Mouse (Mus musculus): ENCODE data around the gene Krt15. TPM values are rescaled to one million over a fixed set of nuclear protein-coding genes. Genes with fewer than 3 reads are reported as not detected.

Krt15 gene
- polyA plus RNA-seq, 1 experiment from 2014 or later, result 236 TPM

DNA sequence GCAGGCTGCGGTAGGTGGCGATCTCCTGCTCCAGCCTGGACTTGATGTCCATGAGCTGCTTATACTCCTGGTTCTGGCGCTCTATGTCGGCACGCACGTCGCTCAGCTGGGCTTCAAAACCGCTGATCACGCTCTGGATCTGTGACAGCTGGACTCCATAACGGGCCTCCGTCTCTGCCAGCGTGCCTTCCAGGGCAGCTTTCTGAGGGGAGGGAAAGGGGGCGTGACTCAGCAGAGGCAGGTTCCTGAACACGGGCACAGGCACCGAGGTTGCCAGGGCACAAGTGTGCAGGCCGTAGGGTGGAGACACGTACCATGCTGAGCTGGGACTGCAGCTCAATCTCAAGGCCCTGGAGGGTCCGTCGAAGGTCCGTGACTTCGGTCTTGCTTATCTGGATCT lies 5.2 kb upstream of the Krt15 start:
- no peak overlapping the region for H3K9ac ChIP-seq (ENCODE audit: low read depth, low read length)
- no peak for ATAC-seq (ENCODE audit: low read depth)
- H3K36me3 ChIP-seq (ENCODE audit: control insufficient read depth, insufficient read depth, low read length), result no peaks in the 10 kb centered on the region
- DNase-seq (ENCODE audit: low spot score), result no peak
- WGBS, result 81% methylated on average over 21 of the region's 21 CpGs
- no peak overlapping the region for H3K4me3 ChIP-seq (ENCODE audit: low read depth, low read length)
- H3K4me2 ChIP-seq (ENCODE audit: low read depth, low read length), result no peak overlapping the region
- H3K4me1 ChIP-seq (ENCODE audit: control insufficient read depth, insufficient read depth, low read length), result peaks cover 4% of the 10 kb centered on the region; the same call in 1 of the 2 replicates
- peaks cover 23% of the 10 kb centered on the region for H3K27me3 ChIP-seq (replicated peaks; ENCODE audit: control insufficient read depth, insufficient read depth, low read length)
- H3K9me3 ChIP-seq (ENCODE audit: control insufficient read depth, low read length), result no peaks in the 10 kb centered on the region
- H3K27ac ChIP-seq (replicated peaks; ENCODE audit: low read depth, low read length), result no peak overlapping the region

GRCm38 (mm10) chr11:100139391-100139790 lies 3.7 kb upstream of the Krt15 start:
- H3K4me1 ChIP-seq (ENCODE audit: control insufficient read depth, insufficient read depth, low read length), result no peaks in the 10 kb centered on the region; the same call in 1 of the 2 replicates
- no peak overlapping the region for H3K9ac ChIP-seq (ENCODE audit: low read depth, low read length)
- H3K9me3 ChIP-seq (ENCODE audit: control insufficient read depth, low read length), result no peaks in the 10 kb centered on the region
- DNase-seq (ENCODE audit: low spot score) (no peak), ATAC-seq (ENCODE audit: low read depth) (no peak)
- no peak overlapping the region for H3K4me2 ChIP-seq (ENCODE audit: low read depth, low read length)
- H3K27me3 ChIP-seq (replicated peaks; ENCODE audit: control insufficient read depth, insufficient read depth, low read length), result peaks cover 7% of the 10 kb centered on the region; the same call in 1 of the 2 replicates
- H3K4me3 ChIP-seq (ENCODE audit: low read depth, low read length), result no peak overlapping the region
- no peak overlapping the region; the same call in 1 of the 2 replicates for H3K27ac ChIP-seq (replicated peaks; ENCODE audit: low read depth, low read length)
- 64% methylated on average over 2 of the region's 2 CpGs for WGBS
- H3K36me3 ChIP-seq (ENCODE audit: control insufficient read depth, insufficient read depth, low read length), result no peaks in the 10 kb centered on the region

DNA sequence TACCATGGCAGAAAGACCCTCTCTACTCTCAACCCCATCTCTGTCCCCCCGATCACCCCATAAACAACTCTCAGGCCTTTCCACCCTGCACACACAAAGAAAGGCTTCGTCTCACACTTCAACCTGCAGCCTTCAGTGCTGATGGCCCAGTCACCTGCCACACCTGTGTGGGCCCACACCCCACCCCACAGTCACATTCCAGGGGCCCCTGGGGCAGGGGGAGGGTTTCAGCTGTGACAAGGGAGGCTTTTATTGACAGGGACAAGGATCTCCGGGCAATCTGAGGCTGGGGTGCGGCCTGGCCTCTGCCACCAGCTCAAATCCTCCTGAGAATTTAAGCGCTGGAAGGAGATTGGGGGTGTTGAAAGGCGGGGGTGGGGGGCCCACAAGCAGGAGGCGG lies 3.1 kb upstream of the Krt15 start:
- peaks cover 1% of the 10 kb centered on the region; the same call in 1 of the 2 replicates for H3K27me3 ChIP-seq (replicated peaks; ENCODE audit: control insufficient read depth, insufficient read depth, low read length)
- 46% methylated on average over 6 of the region's 7 CpGs for WGBS
- no peaks in the 10 kb centered on the region for H3K9me3 ChIP-seq (ENCODE audit: control insufficient read depth, low read length)
- no peaks in the 10 kb centered on the region for H3K36me3 ChIP-seq (ENCODE audit: control insufficient read depth, insufficient read depth, low read length)
- DNase-seq (ENCODE audit: low spot score) (no peak), ATAC-seq (ENCODE audit: low read depth) (0 out of 2 replicates have a peak, but pooled peaks have one; percentile 12)
- H3K4me2 ChIP-seq (ENCODE audit: low read depth, low read length), result no peak overlapping the region
- H3K9ac ChIP-seq (ENCODE audit: low read depth, low read length), result no peak overlapping the region
- H3K27ac ChIP-seq (replicated peaks; ENCODE audit: low read depth, low read length), result 0 out of 2 replicates have a peak overlapping the region, but pooled peaks have one; percentile 10
- H3K4me1 ChIP-seq (ENCODE audit: control insufficient read depth, insufficient read depth, low read length), result no peaks in the 10 kb centered on the region; the same call in 1 of the 2 replicates
- no peak overlapping the region for H3K4me3 ChIP-seq (ENCODE audit: low read depth, low read length)

DNA sequence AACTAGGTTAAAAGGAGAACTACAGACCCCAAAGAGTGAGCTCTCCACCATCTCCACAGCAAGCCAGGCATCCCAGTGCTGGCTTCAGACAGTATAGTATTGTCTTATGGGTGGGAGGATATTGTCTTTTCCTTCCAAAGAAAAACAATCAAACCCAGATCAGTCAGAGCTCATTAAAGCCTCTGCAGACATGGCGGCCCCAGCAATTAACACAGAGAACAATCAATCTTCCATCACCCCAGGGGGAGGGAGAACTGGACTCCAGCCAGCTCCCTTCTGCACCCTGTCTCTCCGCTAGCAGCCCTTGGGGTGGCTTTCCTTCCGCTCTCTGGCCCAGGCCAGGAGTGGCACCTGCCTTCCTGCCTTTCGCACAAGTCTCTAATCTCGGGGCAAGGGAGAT lies 2.0 kb upstream of the Krt15 start:
- Histone ChIP-seq H3K4me3 (ENCODE audit: low read depth, low read length) (no peak overlapping the region), H3K9me3 (ENCODE audit: control insufficient read depth, low read length) (no peaks in the 10 kb centered on the region), H3K4me1 (ENCODE audit: control insufficient read depth, insufficient read depth, low read length) (no peaks in the 10 kb centered on the region; the same call in 1 of the 2 replicates), H3K27ac (replicated peaks; ENCODE audit: low read depth, low read length) (no peak overlapping the region), H3K4me2 (ENCODE audit: low read depth, low read length) (no peak overlapping the region), H3K9ac (ENCODE audit: low read depth, low read length) (no peak overlapping the region), H3K27me3 (replicated peaks; ENCODE audit: control insufficient read depth, insufficient read depth, low read length) (no peaks in the 10 kb centered on the region), H3K36me3 (ENCODE audit: control insufficient read depth, insufficient read depth, low read length) (no peaks in the 10 kb centered on the region)
- 45% methylated on average over 5 of the region's 5 CpGs for WGBS
- DNase-seq (ENCODE audit: low spot score) (no peak), ATAC-seq (ENCODE audit: low read depth) (no peak)

- 41% methylated on average over 5 of the region's 5 CpGs for WGBS
- no peaks in the 10 kb centered on the region for H3K9me3 ChIP-seq (ENCODE audit: control insufficient read depth, low read length)
- ATAC-seq (ENCODE audit: low read depth) (no peak), DNase-seq (ENCODE audit: low spot score) (peak; percentile 75)
- H3K27ac ChIP-seq (replicated peaks; ENCODE audit: low read depth, low read length), result no peak overlapping the region
- H3K4me3 ChIP-seq (ENCODE audit: low read depth, low read length), result no peak overlapping the region
- H3K4me2 ChIP-seq (ENCODE audit: low read depth, low read length), result no peak overlapping the region
- no peaks in the 10 kb centered on the region for H3K27me3 ChIP-seq (replicated peaks; ENCODE audit: control insufficient read depth, insufficient read depth, low read length)
- no peak overlapping the region for H3K9ac ChIP-seq (ENCODE audit: low read depth, low read length)
- H3K4me1 ChIP-seq (ENCODE audit: control insufficient read depth, insufficient read depth, low read length), result no peaks in the 10 kb centered on the region; the same call in 1 of the 2 replicates
- no peaks in the 10 kb centered on the region for H3K36me3 ChIP-seq (ENCODE audit: control insufficient read depth, insufficient read depth, low read length)
Observed at GRCm38 (mm10) chr11:100136559-100136958, 831 bp upstream of the Krt15 start.

DNA sequence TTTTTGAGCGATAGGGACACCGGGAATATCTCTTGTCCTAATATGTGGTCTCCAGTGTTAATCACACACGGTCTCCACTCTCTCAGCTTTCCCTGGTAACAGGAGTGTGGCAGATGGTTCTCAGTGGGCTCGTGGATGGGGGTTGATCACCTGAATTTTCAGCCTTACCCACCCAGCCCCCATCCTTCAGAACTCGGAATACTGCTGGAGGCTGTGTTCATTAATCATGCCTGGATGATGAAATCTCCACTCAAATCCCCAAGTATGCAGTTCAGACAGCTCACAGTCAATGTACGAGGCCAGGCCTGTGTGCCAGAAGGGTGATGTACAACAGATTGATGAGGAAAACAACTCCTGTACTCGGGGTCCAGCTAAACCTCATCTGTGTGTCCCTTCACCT lies 10.8 kb downstream of the Krt15 start:
- Histone ChIP-seq H3K36me3 (ENCODE audit: control insufficient read depth, insufficient read depth, low read length) (no peaks in the 10 kb centered on the region), H3K4me2 (ENCODE audit: low read depth, low read length) (no peak overlapping the region), H3K9me3 (ENCODE audit: control insufficient read depth, low read length) (no peaks in the 10 kb centered on the region), H3K4me1 (ENCODE audit: control insufficient read depth, insufficient read depth, low read length) (no peaks in the 10 kb centered on the region), H3K4me3 (ENCODE audit: low read depth, low read length) (no peak overlapping the region), H3K27ac (replicated peaks; ENCODE audit: low read depth, low read length) (no peak overlapping the region), H3K9ac (ENCODE audit: low read depth, low read length) (no peak overlapping the region), H3K27me3 (replicated peaks; ENCODE audit: control insufficient read depth, insufficient read depth, low read length) (no peaks in the 10 kb centered on the region)
- WGBS, result 70% methylated on average over 7 of the region's 7 CpGs
- DNase-seq (ENCODE audit: low spot score) (no peak), ATAC-seq (ENCODE audit: low read depth) (no peak)

DNA sequence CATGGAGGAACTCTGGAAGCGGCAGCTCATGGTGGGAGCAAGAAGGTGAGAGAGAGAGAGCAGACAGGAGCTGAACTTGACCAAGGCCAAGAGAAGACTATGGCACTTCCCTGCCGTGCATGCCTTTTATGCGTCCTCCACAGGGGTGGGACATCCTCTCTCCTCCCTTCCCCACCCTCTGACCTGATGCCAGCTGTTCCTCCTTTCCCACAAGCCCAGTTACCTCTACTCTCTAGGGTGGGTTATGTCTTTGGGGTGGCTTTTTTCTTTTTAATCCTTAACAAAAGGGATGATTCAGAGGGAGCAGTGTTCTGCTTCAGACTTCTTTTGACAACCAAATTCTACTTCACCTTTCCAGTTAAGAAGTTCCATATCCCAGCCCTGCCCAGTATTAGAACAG lies 14.3 kb downstream of the Krt15 start, which contains the start of gene Krt13:
TSS of gene Krt13 (minus strand) at position 101 of the 400 bp plus-strand sequence.
- DNase-seq (ENCODE audit: low spot score), result no peak
- no peaks in the 10 kb centered on the region for H3K36me3 ChIP-seq (ENCODE audit: control insufficient read depth, insufficient read depth, low read length)
- no peaks in the 10 kb centered on the region for H3K27me3 ChIP-seq (replicated peaks; ENCODE audit: control insufficient read depth, insufficient read depth, low read length)
- H3K9ac ChIP-seq (ENCODE audit: low read depth, low read length), result no peak within 1 kb of the TSS
- H3K4me3 ChIP-seq (ENCODE audit: low read depth, low read length), result no peak within 1 kb of the TSS
- H3K4me1 ChIP-seq (ENCODE audit: control insufficient read depth, insufficient read depth, low read length), result no peaks in the 10 kb centered on the region
- no peak within 1 kb of the TSS for H3K4me2 ChIP-seq (ENCODE audit: low read depth, low read length)
- no peak for ATAC-seq (ENCODE audit: low read depth)
- H3K27ac ChIP-seq (replicated peaks; ENCODE audit: low read depth, low read length), result no peak within 1 kb of the TSS
- 69% methylated on average over 3 of the region's 3 CpGs for WGBS
- no peaks in the 10 kb centered on the region for H3K9me3 ChIP-seq (ENCODE audit: control insufficient read depth, low read length)

GRCm38 (mm10) chr11:100120331-100120730 lies 15.4 kb downstream of the Krt15 start:
- Histone ChIP-seq H3K4me2 (ENCODE audit: low read depth, low read length) (no peak overlapping the region), H3K9ac (ENCODE audit: low read depth, low read length) (no peak overlapping the region), H3K36me3 (ENCODE audit: control insufficient read depth, insufficient read depth, low read length) (no peaks in the 10 kb centered on the region), H3K4me1 (ENCODE audit: control insufficient read depth, insufficient read depth, low read length) (no peaks in the 10 kb centered on the region), H3K4me3 (ENCODE audit: low read depth, low read length) (no peak overlapping the region), H3K27me3 (replicated peaks; ENCODE audit: control insufficient read depth, insufficient read depth, low read length) (no peaks in the 10 kb centered on the region), H3K9me3 (ENCODE audit: control insufficient read depth, low read length) (no peaks in the 10 kb centered on the region), H3K27ac (replicated peaks; ENCODE audit: low read depth, low read length) (no peak overlapping the region)
- WGBS, result 82% methylated on average over 5 of the region's 5 CpGs
- DNase-seq (ENCODE audit: low spot score), result no peak
- no peak for ATAC-seq (ENCODE audit: low read depth)

DNA sequence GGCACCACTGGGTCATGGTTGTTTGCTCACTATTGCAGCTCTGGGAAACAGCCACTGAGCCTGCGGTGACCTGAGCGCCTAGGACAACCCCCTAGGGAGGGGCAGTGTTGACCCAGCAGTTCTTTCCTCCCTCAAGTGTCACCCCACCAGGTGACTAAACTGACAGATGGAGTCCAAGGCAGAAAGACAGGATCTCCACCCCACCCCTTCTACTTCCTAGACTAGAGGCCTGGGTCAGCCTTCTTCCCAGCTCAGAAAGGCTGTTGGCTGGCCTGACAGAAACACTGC lies 22.0 kb downstream of the Krt15 start:
- DNase-seq (ENCODE audit: low spot score), result no peak
- Histone ChIP-seq H3K4me1 (ENCODE audit: control insufficient read depth, insufficient read depth, low read length) (no peaks in the 10 kb centered on the region), H3K27ac (replicated peaks; ENCODE audit: low read depth, low read length) (no peak overlapping the region), H3K4me2 (ENCODE audit: low read depth, low read length) (no peak overlapping the region), H3K36me3 (ENCODE audit: control insufficient read depth, insufficient read depth, low read length) (no peaks in the 10 kb centered on the region), H3K27me3 (replicated peaks; ENCODE audit: control insufficient read depth, insufficient read depth, low read length) (no peaks in the 10 kb centered on the region), H3K9ac (ENCODE audit: low read depth, low read length) (no peak overlapping the region), H3K4me3 (ENCODE audit: low read depth, low read length) (no peak overlapping the region), H3K9me3 (ENCODE audit: control insufficient read depth, low read length) (no peaks in the 10 kb centered on the region)
- no peak for ATAC-seq (ENCODE audit: low read depth)
- 76% methylated on average over 2 of the region's 2 CpGs for WGBS
